Mouse (Mus musculus): ENCODE data around the gene Bcas3.

GRCm38 (mm10) chr11:85644748-85645060, 291.7 kb downstream of the Bcas3 start:
- TF ChIP-seq CTCF (IDR thresholded peaks at IDR 0.05; ENCODE audit: borderline replicate concordance, insufficient read depth, low read length) (no peak), POLR2A (IDR thresholded peaks at IDR 0.05; ENCODE audit: low read depth, low read length) (no peak)
